Mouse (Mus musculus): ENCODE measurements around the gene Prkag1. TPM values are rescaled to one million over a fixed set of nuclear protein-coding genes. Genes with fewer than 3 reads are reported as not detected.
A peak's percentile ranks its signal among the peaks of the same experiment; 100 is the strongest.

Gene Prkag1
- polyA plus RNA-seq, 1 experiment from 2014 or later, result 91.9 TPM

DNA sequence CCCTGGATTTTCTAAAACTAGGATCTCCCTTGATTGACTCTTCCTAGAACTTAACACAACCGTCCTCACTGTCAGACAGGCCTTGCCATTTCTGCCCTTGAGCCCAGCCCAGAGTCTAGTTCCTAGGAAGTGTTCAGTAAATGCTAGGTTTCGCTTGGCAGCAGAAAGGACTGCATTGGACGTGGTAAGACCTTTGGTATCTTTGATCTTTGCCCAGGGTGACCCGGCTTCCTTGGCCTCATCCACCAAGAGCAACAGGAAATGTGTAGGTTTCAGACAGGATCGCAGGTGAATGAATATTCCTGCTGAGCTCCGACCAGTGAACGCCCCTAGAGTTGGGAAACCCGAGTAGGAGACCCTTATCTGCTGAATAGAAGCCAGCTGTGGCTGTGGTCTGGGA lies 28.4 kb downstream of the Prkag1 start:
- Histone ChIP-seq H3K9me3 (replicated peaks) (no peaks in the 10 kb centered on the region), H3K4me1 (peaks cover 34% of the 10 kb centered on the region), H3K9ac (no peak overlapping the region), H3K4me3 (replicated peaks) (no peak overlapping the region), H3K27me3 (peaks cover 100% of the 10 kb centered on the region), H3K27ac (replicated peaks) (no peak overlapping the region), H3K4me2 (replicated peaks) (no peak overlapping the region), H3K36me3 (no peaks in the 10 kb centered on the region)
- WGBS, result 5% methylated on average over 8 of the region's 8 CpGs
- ATAC-seq (ENCODE audit: insufficient number of reproducible peaks, low FRiP score, low TSS enrichment, low read depth), result no peak

DNA sequence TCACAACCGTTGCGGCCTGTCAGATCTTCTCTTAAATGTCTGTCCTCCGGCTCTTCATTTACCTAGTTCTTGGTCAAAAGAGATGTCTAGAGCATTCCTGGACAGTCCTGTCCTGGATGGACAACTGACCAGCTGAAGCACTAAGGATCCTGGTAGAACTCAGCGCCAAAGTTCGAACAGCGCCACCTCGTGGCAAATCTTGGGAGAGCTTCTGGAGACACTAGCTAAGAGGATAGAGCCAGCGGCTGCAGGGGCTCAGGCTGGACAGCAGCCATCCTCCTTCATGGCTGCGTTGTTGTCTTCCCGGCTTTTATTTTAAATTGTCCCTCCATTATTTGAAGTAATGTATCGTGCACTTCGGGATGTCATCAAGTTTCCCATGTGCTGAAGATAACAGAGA lies 31.9 kb downstream of the Prkag1 start:
- WGBS, result 12% methylated on average over 12 of the region's 12 CpGs

DNA sequence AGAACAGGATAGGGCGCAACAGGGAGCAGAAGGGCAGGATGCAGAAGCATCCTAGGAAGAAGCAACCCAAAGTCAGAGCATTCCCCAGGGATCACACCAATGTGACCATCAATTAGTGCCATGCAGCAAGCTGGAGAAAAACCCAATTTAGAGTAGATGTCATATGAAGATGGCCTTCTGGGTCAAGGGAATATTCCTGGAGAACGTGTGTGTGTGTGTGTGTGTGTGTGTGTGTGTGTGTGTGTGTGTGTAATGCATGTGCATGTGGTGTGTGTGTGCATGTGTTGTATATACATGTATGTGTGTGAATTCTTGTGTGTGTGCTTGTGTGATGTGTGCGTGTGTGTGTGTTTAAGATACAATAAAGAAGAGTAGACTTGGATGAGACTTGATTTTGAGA lies 32.4 kb downstream of the Prkag1 start:
- no peak overlapping the region for H3K27ac ChIP-seq (replicated peaks)
- no peak overlapping the region for H3K4me3 ChIP-seq (replicated peaks)
- WGBS, result 44% methylated on average over 3 of the region's 3 CpGs
- H3K36me3 ChIP-seq, result no peaks in the 10 kb centered on the region
- ATAC-seq (ENCODE audit: insufficient number of reproducible peaks, low FRiP score, low TSS enrichment, low read depth), result no peak
- H3K4me2 ChIP-seq (replicated peaks), result no peak overlapping the region
- H3K9me3 ChIP-seq (replicated peaks), result no peaks in the 10 kb centered on the region
- no peak overlapping the region for H3K9ac ChIP-seq
- peaks cover 7% of the 10 kb centered on the region; the same call in 1 of the 2 replicates for H3K4me1 ChIP-seq
- H3K27me3 ChIP-seq, result peaks cover 99% of the 10 kb centered on the region

More for the DNA sequence above, 31.9 kb downstream of the Prkag1 start:
- no peak overlapping the region for H3K27ac ChIP-seq (replicated peaks)
- no peak overlapping the region for H3K4me2 ChIP-seq (replicated peaks)
- no peak overlapping the region for H3K4me3 ChIP-seq (replicated peaks)
- H3K9ac ChIP-seq, result no peak overlapping the region
- H3K36me3 ChIP-seq, result no peaks in the 10 kb centered on the region
- peaks cover 99% of the 10 kb centered on the region for H3K27me3 ChIP-seq
- H3K9me3 ChIP-seq (replicated peaks), result no peaks in the 10 kb centered on the region
- peaks cover 7% of the 10 kb centered on the region; the same call in 1 of the 2 replicates for H3K4me1 ChIP-seq
- ATAC-seq (ENCODE audit: insufficient number of reproducible peaks, low FRiP score, low TSS enrichment, low read depth), result no peak

DNA sequence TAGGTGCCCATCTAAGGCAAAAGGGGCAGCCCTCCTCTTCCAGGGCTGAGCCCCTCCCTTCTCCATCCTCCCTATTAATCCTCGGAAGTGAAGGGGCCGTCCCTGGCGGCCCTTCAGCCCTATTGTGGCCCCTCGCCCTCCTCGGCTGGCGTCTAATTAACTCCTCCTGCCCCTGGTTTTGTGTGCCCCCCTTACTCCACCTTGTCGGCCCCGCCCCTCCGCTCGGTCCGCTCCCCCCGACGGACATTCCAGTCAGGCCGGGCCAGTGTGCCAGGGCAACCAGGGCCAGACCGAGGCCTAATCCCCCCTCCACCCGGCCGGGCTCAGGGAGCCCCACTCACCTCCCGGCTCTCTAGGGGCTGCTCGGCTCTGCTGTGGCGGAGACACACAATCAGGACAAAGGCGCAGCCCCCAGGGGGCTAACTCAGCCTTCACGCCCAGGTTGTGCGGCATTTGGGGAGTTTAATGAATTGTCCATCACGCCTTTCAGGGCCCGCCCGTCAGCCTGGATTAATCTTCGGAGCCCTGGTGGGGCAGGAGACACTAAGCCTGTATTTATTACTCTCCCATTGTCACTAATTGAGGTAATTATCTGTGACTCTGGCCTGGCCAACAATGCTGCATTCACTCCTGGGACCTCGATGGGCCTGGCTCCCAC lies 33.4 kb downstream of the Prkag1 start:
- Histone ChIP-seq H3K9ac (no peak overlapping the region), H3K4me1 (peaks cover 10% of the 10 kb centered on the region), H3K4me2 (replicated peaks) (no peak overlapping the region), H3K27ac (replicated peaks) (no peak overlapping the region), H3K4me3 (replicated peaks) (no peak overlapping the region), H3K9me3 (replicated peaks) (no peaks in the 10 kb centered on the region), H3K36me3 (no peaks in the 10 kb centered on the region), H3K27me3 (peaks cover 99% of the 10 kb centered on the region)
- WGBS, result 6% methylated on average over 28 of the region's 28 CpGs
- ATAC-seq (ENCODE audit: insufficient number of reproducible peaks, low FRiP score, low TSS enrichment, low read depth), result no peak

DNA sequence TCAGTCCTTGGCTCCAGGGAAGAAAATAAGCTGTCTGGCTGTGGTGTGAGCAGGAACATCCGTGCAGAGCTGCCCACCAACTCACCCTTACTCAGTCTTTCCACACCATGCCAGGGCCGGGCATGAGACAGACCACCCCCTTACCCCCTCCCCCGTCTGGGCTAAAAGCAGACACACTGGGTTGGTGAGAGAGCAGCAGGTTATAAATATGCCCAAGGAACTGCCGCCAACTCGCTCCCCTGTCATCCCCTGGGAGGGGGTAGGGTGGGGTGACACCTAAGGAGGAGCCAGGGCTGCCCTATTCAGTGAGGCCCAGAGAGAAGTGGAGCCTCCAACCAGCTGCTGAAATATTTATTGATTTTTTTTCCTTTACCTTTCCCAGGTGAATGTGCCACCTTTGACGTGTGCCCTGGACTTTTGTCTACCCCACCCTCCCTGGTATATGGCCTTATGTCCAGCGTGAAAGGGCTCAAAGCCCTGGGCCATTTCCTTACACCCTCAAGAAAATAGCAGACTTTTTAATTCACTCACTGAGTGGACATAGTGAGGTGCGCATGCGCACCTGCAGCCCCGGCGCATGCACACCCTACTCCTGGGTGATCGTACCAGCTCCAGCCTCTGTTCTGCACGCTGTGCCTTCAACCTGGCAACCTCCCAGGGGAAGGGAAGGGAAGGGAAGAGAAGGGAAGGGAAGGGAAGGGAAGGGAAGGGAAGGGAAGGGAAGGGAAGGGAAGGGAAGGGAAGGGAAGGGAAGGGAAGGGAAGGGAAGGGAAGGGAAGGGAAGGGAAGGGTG lies 34.3 kb downstream of the Prkag1 start:
- Histone ChIP-seq H3K4me3 (replicated peaks) (no peak overlapping the region), H3K27me3 (peaks cover 99% of the 10 kb centered on the region), H3K36me3 (no peaks in the 10 kb centered on the region), H3K4me2 (replicated peaks) (no peak overlapping the region), H3K9ac (no peak overlapping the region), H3K4me1 (peaks cover 19% of the 10 kb centered on the region), H3K9me3 (replicated peaks) (no peaks in the 10 kb centered on the region), H3K27ac (replicated peaks) (no peak overlapping the region)
- 4% methylated on average over 13 of the region's 13 CpGs for WGBS
- no peak for ATAC-seq (ENCODE audit: insufficient number of reproducible peaks, low FRiP score, low TSS enrichment, low read depth)

DNA sequence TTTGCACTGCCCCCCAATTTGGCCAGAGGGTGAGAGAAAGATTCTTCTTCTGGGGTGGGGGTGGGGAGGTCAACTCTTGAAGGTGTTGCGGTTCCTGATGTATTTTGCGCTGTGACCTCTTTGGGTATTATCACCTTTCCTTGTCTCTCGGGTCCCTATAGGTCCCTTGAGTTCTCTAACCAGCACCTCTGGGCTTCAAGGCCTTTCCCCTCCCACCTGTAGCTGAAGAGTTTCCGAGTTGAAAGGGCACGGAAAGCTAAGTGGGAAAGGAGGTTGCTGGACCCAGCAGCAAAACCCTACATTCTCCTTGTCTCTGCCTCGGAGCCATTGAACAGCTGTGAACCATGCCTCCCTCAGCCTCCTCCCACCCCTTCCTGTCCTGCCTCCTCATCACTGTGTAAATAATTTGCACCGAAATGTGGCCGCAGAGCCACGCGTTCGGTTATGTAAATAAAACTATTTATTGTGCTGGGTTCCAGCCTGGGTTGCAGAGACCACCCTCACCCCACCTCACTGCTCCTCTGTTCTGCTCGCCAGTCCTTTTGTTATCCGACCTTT lies 38.1 kb downstream of the Prkag1 start:
- Histone ChIP-seq H3K4me1 (peaks cover 41% of the 10 kb centered on the region), H3K27me3 (peaks cover 99% of the 10 kb centered on the region), H3K27ac (replicated peaks) (no peak overlapping the region), H3K4me2 (replicated peaks) (peak overlapping the region; percentile 46), H3K9me3 (replicated peaks) (no peaks in the 10 kb centered on the region), H3K4me3 (replicated peaks) (peak overlapping the region; percentile 33; the same call in 1 of the 2 replicates), H3K36me3 (no peaks in the 10 kb centered on the region), H3K9ac (no peak overlapping the region)
- WGBS, result 4% methylated on average over 13 of the region's 13 CpGs
- no peak for ATAC-seq (ENCODE audit: insufficient number of reproducible peaks, low FRiP score, low TSS enrichment, low read depth)

DNA sequence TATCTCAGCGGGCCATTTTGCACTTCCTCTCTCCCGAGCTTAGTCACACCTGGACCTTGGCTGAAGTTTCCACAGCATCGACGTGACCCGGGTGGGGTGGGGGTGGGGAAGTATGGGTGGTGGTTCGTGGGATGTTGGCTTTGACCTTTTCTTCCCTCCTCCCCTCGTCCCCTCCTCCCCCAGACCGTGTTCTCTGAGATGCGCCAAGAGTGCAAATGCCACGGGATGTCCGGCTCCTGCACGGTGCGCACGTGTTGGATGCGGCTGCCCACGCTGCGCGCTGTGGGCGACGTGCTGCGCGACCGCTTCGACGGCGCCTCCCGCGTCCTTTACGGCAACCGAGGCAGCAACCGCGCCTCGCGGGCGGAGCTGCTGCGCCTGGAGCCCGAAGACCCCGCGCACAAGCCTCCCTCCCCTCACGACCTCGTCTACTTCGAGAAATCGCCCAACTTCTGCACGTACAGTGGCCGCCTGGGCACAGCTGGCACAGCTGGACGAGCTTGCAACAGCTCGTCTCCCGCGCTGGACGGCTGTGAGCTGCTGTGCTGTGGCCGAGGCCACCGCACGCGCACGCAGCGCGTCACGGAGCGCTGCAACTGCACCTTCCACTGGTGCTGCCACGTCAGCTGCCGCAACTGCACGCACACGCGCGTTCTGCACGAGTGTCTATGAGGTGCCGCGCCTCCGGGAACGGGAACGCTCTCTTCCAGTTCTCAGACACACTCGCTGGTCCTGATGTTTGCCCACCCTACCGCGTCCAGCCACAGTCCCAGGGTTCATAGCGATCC lies 38.9 kb downstream of the Prkag1 start:
- WGBS, result 3% methylated on average over 75 of the region's 75 CpGs
- H3K9me3 ChIP-seq (replicated peaks), result no peaks in the 10 kb centered on the region
- no peak for ATAC-seq (ENCODE audit: insufficient number of reproducible peaks, low FRiP score, low TSS enrichment, low read depth)
- H3K4me2 ChIP-seq (replicated peaks), result peak overlapping the region; percentile 46
- peaks cover 99% of the 10 kb centered on the region for H3K27me3 ChIP-seq
- no peak overlapping the region for H3K9ac ChIP-seq
- H3K27ac ChIP-seq (replicated peaks), result no peak overlapping the region
- peak overlapping the region; percentile 33 for H3K4me3 ChIP-seq (replicated peaks)
- H3K36me3 ChIP-seq, result no peaks in the 10 kb centered on the region
- peaks cover 38% of the 10 kb centered on the region for H3K4me1 ChIP-seq

DNA sequence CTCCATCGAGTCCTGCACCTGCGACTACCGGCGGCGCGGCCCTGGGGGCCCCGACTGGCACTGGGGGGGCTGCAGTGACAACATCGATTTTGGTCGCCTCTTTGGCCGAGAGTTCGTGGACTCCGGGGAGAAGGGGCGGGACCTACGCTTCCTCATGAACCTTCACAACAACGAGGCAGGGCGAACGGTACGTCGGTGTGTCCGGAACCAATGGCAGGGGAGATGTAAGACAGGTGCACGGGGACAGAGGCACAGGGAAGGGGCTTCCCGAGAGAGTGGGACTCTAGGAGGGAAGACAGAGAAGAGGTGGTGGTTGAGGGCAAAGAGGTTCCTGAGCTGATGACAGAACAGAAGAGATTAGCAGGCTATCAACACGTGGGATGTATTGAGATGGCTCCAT lies 39.5 kb downstream of the Prkag1 start:
- Histone ChIP-seq H3K9ac (no peak overlapping the region), H3K9me3 (replicated peaks) (no peaks in the 10 kb centered on the region), H3K27me3 (peaks cover 95% of the 10 kb centered on the region), H3K4me3 (replicated peaks) (0 out of 2 replicates have a peak overlapping the region, but pooled peaks have one; percentile 13), H3K4me1 (peaks cover 35% of the 10 kb centered on the region), H3K4me2 (replicated peaks) (0 out of 2 replicates have a peak overlapping the region, but pooled peaks have one; percentile 6), H3K27ac (replicated peaks) (no peak overlapping the region), H3K36me3 (no peaks in the 10 kb centered on the region)
- ATAC-seq (ENCODE audit: insufficient number of reproducible peaks, low FRiP score, low TSS enrichment, low read depth), result no peak
- WGBS, result under 1% methylated on average over 23 of the region's 23 CpGs

DNA sequence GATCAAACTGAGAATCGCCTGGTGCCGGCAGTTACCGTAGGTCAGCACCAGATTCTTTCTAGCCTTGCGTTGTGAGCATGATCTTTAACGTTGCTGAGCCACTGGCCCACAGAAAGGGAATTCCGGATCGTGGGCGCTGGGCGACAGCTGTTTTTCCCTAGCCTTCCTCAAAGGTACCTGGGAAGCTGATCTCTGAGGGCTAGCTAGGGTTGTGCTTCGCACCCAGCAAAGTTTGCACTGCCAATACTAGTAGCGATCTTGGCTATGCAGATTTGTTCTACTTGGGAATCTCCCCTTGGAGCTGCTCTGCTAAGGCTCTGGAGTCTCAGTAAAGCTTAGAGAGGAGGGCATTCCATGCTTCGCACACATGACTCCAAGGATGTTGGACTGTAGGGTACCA lies 40.1 kb downstream of the Prkag1 start:
- H3K4me3 ChIP-seq (replicated peaks), result peak overlapping the region; percentile 28
- peaks cover 35% of the 10 kb centered on the region for H3K4me1 ChIP-seq
- no peaks in the 10 kb centered on the region for H3K9me3 ChIP-seq (replicated peaks)
- 1% methylated on average over 12 of the region's 12 CpGs for WGBS
- H3K4me2 ChIP-seq (replicated peaks), result peak overlapping the region; percentile 44
- no peak for ATAC-seq (ENCODE audit: insufficient number of reproducible peaks, low FRiP score, low TSS enrichment, low read depth)
- H3K9ac ChIP-seq, result no peak overlapping the region
- H3K27ac ChIP-seq (replicated peaks), result no peak overlapping the region
- no peaks in the 10 kb centered on the region for H3K36me3 ChIP-seq
- peaks cover 94% of the 10 kb centered on the region for H3K27me3 ChIP-seq

DNA sequence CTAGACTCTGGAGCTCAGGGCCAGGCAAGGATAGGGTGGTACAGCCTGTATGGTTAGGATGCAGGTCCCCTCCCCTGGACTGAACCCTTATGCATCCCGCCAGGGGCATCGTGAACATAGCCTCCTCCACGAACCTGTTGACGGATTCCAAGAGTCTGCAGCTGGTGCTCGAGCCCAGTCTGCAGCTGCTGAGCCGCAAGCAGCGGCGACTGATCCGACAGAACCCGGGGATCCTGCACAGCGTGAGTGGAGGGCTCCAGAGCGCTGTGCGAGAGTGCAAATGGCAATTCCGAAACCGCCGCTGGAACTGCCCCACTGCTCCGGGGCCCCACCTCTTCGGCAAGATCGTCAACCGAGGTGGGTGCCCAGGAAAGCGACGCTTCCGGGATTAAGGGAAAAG lies 40.6 kb downstream of the Prkag1 start:
- no peak for ATAC-seq (ENCODE audit: insufficient number of reproducible peaks, low FRiP score, low TSS enrichment, low read depth)
- peak overlapping the region; percentile 44 for H3K4me2 ChIP-seq (replicated peaks)
- peaks cover 89% of the 10 kb centered on the region for H3K27me3 ChIP-seq
- no peaks in the 10 kb centered on the region for H3K36me3 ChIP-seq
- H3K4me1 ChIP-seq, result peaks cover 35% of the 10 kb centered on the region
- H3K9ac ChIP-seq, result no peak overlapping the region
- H3K27ac ChIP-seq (replicated peaks), result no peak overlapping the region
- under 1% methylated on average over 23 of the region's 23 CpGs for WGBS
- no peaks in the 10 kb centered on the region for H3K9me3 ChIP-seq (replicated peaks)
- H3K4me3 ChIP-seq (replicated peaks), result peak overlapping the region; percentile 28
